ENCODE assay signal across 11 mouse cellular contexts in the genomic region with DNA sequence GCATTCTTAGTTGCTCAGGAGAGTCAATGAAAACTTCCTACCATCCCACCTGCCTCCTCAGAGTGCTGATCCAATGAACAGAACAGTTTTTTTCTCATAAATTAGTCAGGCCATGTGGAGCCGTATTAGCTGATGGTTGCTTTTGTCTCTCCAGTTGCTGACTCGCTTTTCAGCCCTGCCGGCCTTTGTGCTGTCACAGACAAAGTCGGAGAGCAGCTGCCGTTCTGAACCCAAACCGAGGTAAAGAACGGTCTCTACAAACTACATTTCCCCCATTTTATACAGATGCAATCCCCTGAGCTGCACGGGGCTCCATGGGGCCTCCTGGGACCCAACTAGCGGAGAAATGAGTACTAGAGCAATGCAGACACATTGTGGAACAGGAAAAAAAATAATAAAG. TPM values are rescaled to one million over a fixed set of nuclear protein-coding genes. Genes with fewer than 3 reads are reported as not detected.
A peak's percentile ranks its signal among the peaks of the same experiment; 100 is the strongest.
DNase-seq lines count a peak whose midpoint lies in the region; ATAC-seq lines count a peak whose summit lies in the region.
"Had no signal": no experiment of that assay in that cellular context is flagged by ENCODE, and none has a peak within 500 bp of the region (broad histone marks: within the 10 kb centered on the region; RNA-seq: fewer than 3 reads in every experiment).

No protein-coding gene starts in this region.

- H3K4me1 ChIP-seq in liver, embryonic 13.5 days (replicated peaks) = peaks cover 6% of the 10 kb centered on the region; the same call in 1 of the 2 replicates
- H3K4me1 ChIP-seq in liver, embryonic 11.5 days (replicated peaks; ENCODE audit: control insufficient read depth, insufficient read depth, low read length) = peaks cover 10% of the 10 kb centered on the region
- H3K4me1 ChIP-seq in forebrain, embryonic 13.5 days = peaks cover 60% of the 10 kb centered on the region
- H3K4me1 ChIP-seq in limb, embryonic 13.5 days = peaks cover 28% of the 10 kb centered on the region

- H3K4me2 ChIP-seq in liver, embryonic 13.5 days = no peak overlapping the region
- H3K4me2 ChIP-seq in liver, embryonic 11.5 days = no peak overlapping the region
- peak overlapping the region; percentile 49 for H3K4me2 ChIP-seq in forebrain, embryonic 13.5 days
- H3K4me2 ChIP-seq in limb, embryonic 13.5 days (replicated peaks) = peak overlapping the region; percentile 49

- H3K9ac ChIP-seq in liver, embryonic 13.5 days = no peak overlapping the region
- H3K9ac ChIP-seq in liver, embryonic 11.5 days (ENCODE audit: low read depth, low read length) = no peak overlapping the region
- peak overlapping the region; percentile 61 for H3K9ac ChIP-seq in forebrain, embryonic 13.5 days
- H3K9ac ChIP-seq in limb, embryonic 13.5 days = 0 out of 2 replicates have a peak overlapping the region, but pooled peaks have one; percentile 8
- H3K9ac ChIP-seq: heart, embryonic 12.5 days had no signal

- 0 out of 2 replicates have a peak overlapping the region, but pooled peaks have one; percentile 10 for H3K27ac ChIP-seq in liver, embryonic 13.5 days
- no peak overlapping the region for H3K27ac ChIP-seq in liver, embryonic 11.5 days (ENCODE audit: low read depth, low read length)
- H3K27ac ChIP-seq in forebrain, embryonic 13.5 days = peak overlapping the region; percentile 93
- H3K27ac ChIP-seq in limb, embryonic 13.5 days = no peak overlapping the region

- 47% methylated on average over 9 of the region's 9 CpGs for WGBS in liver, embryonic 13.5 days (ENCODE audit: insufficient replicate concordance)
- WGBS in liver, embryonic 11.5 days = 56% methylated on average over 9 of the region's 9 CpGs
- WGBS in forebrain, embryonic 13.5 days = 1% methylated on average over 9 of the region's 9 CpGs
- 30% methylated on average over 9 of the region's 9 CpGs for WGBS in limb, embryonic 13.5 days

- no peak for DNase-seq in liver, embryonic 13.5 days
- DNase-seq in liver, embryonic 11.5 days (ENCODE audit: low spot score) = no peak
- peak; percentile 56 for DNase-seq in retina, postnatal 1 day
- DNase-seq in adrenal gland, adult 2 months = no peak
- no peak for DNase-seq in testis, postnatal 10 days (ENCODE audit: low spot score)
- DNase-seq in right cerebral cortex, postnatal 36 days (ENCODE audit: low spot score in 2 of 2) = no peak
- DNase-seq: adrenal gland, postnatal 36 days; thymus, postnatal 14 days had no signal

- no peaks in the 10 kb centered on the region for H3K9me3 ChIP-seq in liver, embryonic 13.5 days (replicated peaks)
- no peaks in the 10 kb centered on the region for H3K9me3 ChIP-seq in liver, embryonic 11.5 days (ENCODE audit: control insufficient read depth, low read length)
- H3K9me3 ChIP-seq in forebrain, embryonic 13.5 days (replicated peaks) = no peaks in the 10 kb centered on the region
- no peaks in the 10 kb centered on the region for H3K9me3 ChIP-seq in limb, embryonic 13.5 days
- H3K9me3 ChIP-seq: heart, embryonic 12.5 days had no signal

- H3K4me3 ChIP-seq in liver, embryonic 13.5 days (replicated peaks) = no peak overlapping the region
- no peak overlapping the region for H3K4me3 ChIP-seq in liver, embryonic 11.5 days (ENCODE audit: low read depth, low read length)
- peak overlapping the region; percentile 13; the same call in 1 of the 2 replicates for H3K4me3 ChIP-seq in forebrain, embryonic 13.5 days
- no peak overlapping the region for H3K4me3 ChIP-seq in limb, embryonic 13.5 days

- no peak for ATAC-seq in liver, embryonic 13.5 days (ENCODE audit: low read depth)
- ATAC-seq in liver, embryonic 11.5 days (replicated peaks; ENCODE audit: low FRiP score) = no peak
- ATAC-seq in forebrain, embryonic 13.5 days = peak; percentile 63
- ATAC-seq in limb, embryonic 13.5 days (ENCODE audit: low FRiP score, low read depth) = no peak

- H3K27me3 ChIP-seq in liver, embryonic 13.5 days = no peaks in the 10 kb centered on the region
- H3K27me3 ChIP-seq in liver, embryonic 11.5 days (replicated peaks; ENCODE audit: control insufficient read depth, insufficient read depth, low read length) = no peaks in the 10 kb centered on the region
- H3K27me3 ChIP-seq in forebrain, embryonic 13.5 days = no peaks in the 10 kb centered on the region
- H3K27me3 ChIP-seq in limb, embryonic 13.5 days = peaks cover 5% of the 10 kb centered on the region; the same call in 1 of the 2 replicates
- H3K27me3 ChIP-seq: heart, embryonic 12.5 days had no signal

- H3K36me3 ChIP-seq in liver, embryonic 13.5 days = no peaks in the 10 kb centered on the region
- no peaks in the 10 kb centered on the region for H3K36me3 ChIP-seq in liver, embryonic 11.5 days (ENCODE audit: control insufficient read depth, insufficient read depth, low read length)
- H3K36me3 ChIP-seq in forebrain, embryonic 13.5 days (ENCODE audit: poor library complexity, severe bottlenecking) = peaks cover 18% of the 10 kb centered on the region
- H3K36me3 ChIP-seq in limb, embryonic 13.5 days = no peaks in the 10 kb centered on the region

RNA-seq across cellular contexts. Expression of a gene that starts 45.7 kb away (rescaled TPM):
- polyA plus RNA-seq in liver, embryonic 13.5 days (2015; fragmentation: Nextera tagmentation; extraction: Ambion mirVana) = 2.1 and 2.6 TPM in 2 replicates
- polyA plus RNA-seq in liver, embryonic 11.5 days (2014; fragmentation: Nextera tagmentation; extraction: Ambion mirVana) = 18.0 and 20.0 TPM in 2 replicates
- 128 and 130 TPM in 2 replicates for polyA plus RNA-seq in forebrain, embryonic 13.5 days (2015; fragmentation: Nextera tagmentation; extraction: Ambion mirVana)
- 16.1 and 18.6 TPM in 2 replicates for polyA plus RNA-seq in limb, embryonic 13.5 days (2015; fragmentation: Nextera tagmentation; extraction: Ambion mirVana)
- 100 to 1,000 TPM; 211 to 303 TPM for total RNA-seq in adrenal gland, adult 2 months (2021)
- 85.4 and 124 TPM in 2 replicates for polyA plus RNA-seq in adrenal gland, adult 2 months (2012; rRNA removed)

Comparison
In these comparisons a context has a peak if more than half of its experiments do, and no peak if none do; other contexts are left out.
1. H3K27ac ChIP-seq: peak in liver, embryonic 13.5 days (single experiment) and forebrain, embryonic 13.5 days (single experiment); none in liver, embryonic 11.5 days (single experiment) and limb, embryonic 13.5 days (single experiment).
2. H3K4me2 ChIP-seq: peak in forebrain, embryonic 13.5 days (single experiment) and limb, embryonic 13.5 days (single experiment); none in liver, embryonic 13.5 days (single experiment) and liver, embryonic 11.5 days (single experiment).
3. H3K9ac ChIP-seq: peak in forebrain, embryonic 13.5 days (single experiment) and limb, embryonic 13.5 days (single experiment); none in liver, embryonic 13.5 days (single experiment) and liver, embryonic 11.5 days (single experiment).